Mouse (Mus musculus) forebrain, embryonic 14.5 days (tissue): ENCODE measurements at regions not wholly inside any gene's neighbourhood (a gene's known extent, or its start where the extent isn't known, plus 50 kb on each side); places are given as distances from the start of the nearest gene placed in this dataset.

Experiments used
- ATAC-seq: fragments of 200-750 bp; cut with Nextera tagmentation; 2 replicates; pipeline ENCODE4 v1.8.0; 2017; ENCODE audit warnings: mild to moderate bottlenecking, moderate library complexity
- DNase-seq: peaks from one replicate; pipeline ENCODE4 v3.0.0-alpha.2; 2015; ENCODE audit warnings: low spot score
- H3K27ac ChIP-seq: fragments of 300-500 bp; sonication (generic); 2 replicates; pipeline ENCODE4 v1.5.1; 2014; ENCODE audit warnings: low read depth, mild to moderate bottlenecking, control low read depth, low read length, moderate library complexity
- H3K27me3 ChIP-seq: fragments of 300-500 bp; sonication (generic); replicated peaks from 2 replicates; pipeline ENCODE4 v1.6.1; 2014; ENCODE audit warnings: low read length, control low read depth, mixed read lengths; ENCODE audit not compliant: control insufficient read depth, insufficient read depth
- H3K36me3 ChIP-seq: fragments of 300-500 bp; sonication (generic); 2 replicates; pipeline ENCODE4 v1.6.1; 2014; ENCODE audit warnings: low read length, control low read depth; ENCODE audit not compliant: control insufficient read depth, insufficient read depth
- H3K4me1 ChIP-seq: fragments of 300-500 bp; sonication (generic); 2 replicates; pipeline ENCODE4 v1.6.1; 2014; ENCODE audit warnings: antibody characterized with exemption, low read length, control low read depth; ENCODE audit not compliant: control insufficient read depth, insufficient read depth
- H3K4me2 ChIP-seq: fragments of 300-500 bp; sonication (generic); 2 replicates; pipeline ENCODE4 v1.6.1; 2014; ENCODE audit warnings: mild to moderate bottlenecking, control low read depth, low read length
- H3K4me3 ChIP-seq: fragments of 300-500 bp; sonication (generic); 2 replicates; pipeline ENCODE4 v1.5.1; 2014; ENCODE audit warnings: low read depth, low read length, control low read depth
- H3K9ac ChIP-seq: fragments of 300-500 bp; sonication (generic); 2 replicates; pipeline ENCODE4 v1.6.1; 2014; ENCODE audit warnings: mild to moderate bottlenecking, low read length, control low read depth, moderate library complexity
- H3K9me3 ChIP-seq: fragments of 300-500 bp; sonication (generic); replicated peaks from 2 replicates; pipeline ENCODE4 v1.6.1; 2016; ENCODE audit warnings: low read length, control low read depth, mixed read lengths; ENCODE audit not compliant: control insufficient read depth
- WGBS: fragments of 180-500 bp; shearing (Covaris S2); extraction: QIAGEN DNeasy Blood & Tissue Kit; methylation state at CpG from one replicate; pipeline ENCODE4 v1.1.7; 2014; 5-methylcytosine and 5-hydroxymethylcytosine counted together

DNA sequence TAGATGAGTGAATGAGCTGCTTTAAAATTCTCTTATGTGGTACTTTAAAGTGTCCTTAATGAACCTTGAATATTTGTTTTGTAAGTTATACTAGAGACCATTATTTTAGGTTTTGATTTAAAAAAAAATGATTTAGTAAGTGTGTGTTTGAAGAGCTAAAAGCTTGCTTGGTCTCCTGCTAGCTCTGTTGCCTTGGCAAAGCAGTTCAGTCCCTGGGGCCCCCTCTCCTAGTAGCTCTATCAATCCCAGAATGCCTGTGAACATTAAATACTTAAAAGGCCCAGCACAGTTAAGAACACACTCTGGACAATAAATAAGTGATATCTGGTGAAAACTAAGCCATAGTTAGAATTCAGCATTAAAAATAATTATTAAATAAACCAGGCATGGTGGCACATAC, 138.3 kb upstream of the Abca1 start:
- Histone ChIP-seq H3K9me3 (no peaks in the 10 kb centered on the region), H3K36me3 (no peaks in the 10 kb centered on the region), H3K4me2 (no peak overlapping the region), H3K27ac (no peak overlapping the region), H3K27me3 (no peaks in the 10 kb centered on the region), H3K9ac (no peak overlapping the region), H3K4me3 (no peak overlapping the region), H3K4me1 (no peaks in the 10 kb centered on the region)
- ATAC-seq (no peak), DNase-seq (no peak)

DNA sequence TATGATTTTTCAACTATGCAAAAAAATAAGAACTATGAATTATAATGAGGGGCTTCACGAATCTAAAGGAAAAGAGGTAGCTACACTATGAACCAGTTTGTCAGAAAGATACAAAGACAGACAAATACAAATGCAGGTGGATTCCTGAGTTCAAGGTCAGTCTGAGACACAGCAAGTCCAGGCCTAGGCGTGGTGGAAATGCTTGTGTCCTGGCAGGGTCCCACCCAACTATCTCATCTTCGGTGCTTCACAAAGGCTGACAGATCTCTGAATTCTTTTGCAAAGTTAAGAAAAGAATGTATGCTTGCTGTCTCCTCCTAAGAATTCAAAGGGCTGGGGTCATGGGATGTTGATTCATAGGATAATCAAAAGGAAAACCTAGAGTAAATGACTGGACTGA, 132.9 kb upstream of the Abca1 start:
- H3K27ac ChIP-seq = no peak overlapping the region
- H3K4me1 ChIP-seq = no peaks in the 10 kb centered on the region
- no peaks in the 10 kb centered on the region for H3K9me3 ChIP-seq
- no peak overlapping the region for H3K4me3 ChIP-seq
- no peak overlapping the region for H3K9ac ChIP-seq
- H3K4me2 ChIP-seq = no peak overlapping the region
- ATAC-seq (no peak), DNase-seq (no peak)
- no peaks in the 10 kb centered on the region for H3K27me3 ChIP-seq
- 88% methylated on average over 3 of the region's 3 CpGs for WGBS
- no peaks in the 10 kb centered on the region for H3K36me3 ChIP-seq

DNA sequence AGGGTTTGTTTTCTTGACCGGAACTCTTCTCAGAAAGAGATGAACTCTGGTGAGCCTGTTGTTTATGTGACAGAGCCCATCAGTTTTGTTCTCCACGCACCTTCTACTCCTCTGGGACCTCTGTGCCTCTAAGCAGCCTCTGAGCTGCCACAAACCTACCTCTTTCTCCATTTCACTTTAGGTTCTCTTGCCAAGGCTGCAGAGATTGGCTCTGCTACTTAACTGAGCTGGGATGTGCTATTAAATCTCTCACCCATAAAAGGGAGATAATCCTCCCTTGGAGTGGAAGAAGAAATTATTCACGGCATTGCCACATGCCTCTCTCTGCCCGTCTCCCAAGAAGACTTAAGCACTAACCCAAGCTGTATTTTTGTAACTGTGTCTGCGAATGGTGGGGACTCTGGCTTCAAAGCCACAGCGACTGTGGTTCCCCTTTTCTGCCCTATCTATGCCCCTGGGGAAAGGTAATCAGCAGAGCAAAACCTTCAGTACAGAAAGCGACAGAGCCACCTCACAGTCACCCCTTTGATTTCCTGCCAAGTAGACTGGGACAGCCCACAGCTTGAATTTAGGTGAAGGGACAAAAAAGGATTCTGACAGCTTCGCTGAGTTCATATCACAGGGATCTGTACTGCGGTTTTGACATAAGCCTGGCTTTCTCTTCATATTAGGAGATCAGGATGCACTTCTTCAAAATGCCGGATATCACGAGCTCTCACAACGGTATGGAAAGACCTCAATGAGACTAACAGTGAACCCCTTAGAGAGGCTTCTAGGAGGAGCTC, 118.2 kb upstream of the Abca1 start:
- Histone ChIP-seq H3K9ac (no peak overlapping the region), H3K4me1 (peaks cover 3% of the 10 kb centered on the region; the same call in 1 of the 2 replicates), H3K27ac (no peak overlapping the region), H3K9me3 (no peaks in the 10 kb centered on the region), H3K4me2 (no peak overlapping the region), H3K36me3 (no peaks in the 10 kb centered on the region), H3K27me3 (no peaks in the 10 kb centered on the region), H3K4me3 (no peak overlapping the region)
- DNase-seq = peak; percentile 16
- no peak for ATAC-seq
- 48% methylated on average over 12 of the region's 12 CpGs for WGBS

DNA sequence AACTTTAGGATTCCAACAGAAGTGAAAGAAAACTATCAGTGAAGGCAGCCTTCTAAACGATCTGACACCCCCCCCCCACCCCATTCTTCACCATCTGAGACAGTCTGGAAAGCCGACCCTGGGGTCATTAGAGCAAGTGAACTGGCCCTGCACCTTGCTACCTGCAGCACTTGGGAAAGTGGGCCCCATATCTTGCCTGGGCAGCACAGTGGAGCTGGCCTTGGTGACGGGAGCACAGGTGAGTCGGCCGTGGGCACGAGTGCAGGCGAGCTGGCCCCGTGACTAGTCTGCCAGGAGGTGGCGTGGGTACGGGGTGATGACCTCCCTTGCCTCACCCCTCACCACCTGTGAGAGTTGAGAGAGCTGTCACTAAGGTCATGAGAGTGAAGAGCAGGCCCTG, 110.7 kb upstream of the Abca1 start:
- DNase-seq (no peak), ATAC-seq (no peak)
- Histone ChIP-seq H3K27me3 (no peaks in the 10 kb centered on the region), H3K9ac (no peak overlapping the region), H3K27ac (no peak overlapping the region), H3K4me1 (no peaks in the 10 kb centered on the region), H3K9me3 (no peaks in the 10 kb centered on the region), H3K4me2 (no peak overlapping the region), H3K4me3 (no peak overlapping the region), H3K36me3 (no peaks in the 10 kb centered on the region)
- 85% methylated on average over 10 of the region's 10 CpGs for WGBS

DNA sequence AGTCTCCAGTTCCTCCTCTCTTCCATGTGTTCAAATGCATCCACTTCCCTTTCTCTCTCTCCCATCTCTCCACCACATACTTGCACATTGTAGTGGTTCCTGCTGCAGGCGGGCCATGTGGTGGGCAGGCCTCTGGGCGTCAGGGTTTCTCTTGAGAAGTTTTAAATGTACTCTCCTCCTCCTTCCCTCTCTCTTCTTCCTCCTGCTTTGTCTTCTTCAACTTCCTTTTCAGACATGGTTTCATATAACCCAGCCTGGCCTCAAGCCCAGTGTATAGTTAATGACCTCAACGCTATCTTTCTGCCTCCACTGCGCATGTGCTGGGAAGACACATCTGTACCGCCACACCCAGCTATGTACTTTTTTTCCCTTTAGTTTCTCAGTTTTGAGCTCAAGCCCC, 110.3 kb upstream of the Abca1 start:
- no peaks in the 10 kb centered on the region for H3K36me3 ChIP-seq
- 92% methylated on average over 5 of the region's 5 CpGs for WGBS
- H3K9me3 ChIP-seq = no peaks in the 10 kb centered on the region
- ATAC-seq (no peak), DNase-seq (no peak)
- H3K4me3 ChIP-seq = no peak overlapping the region
- no peaks in the 10 kb centered on the region for H3K4me1 ChIP-seq
- no peaks in the 10 kb centered on the region for H3K27me3 ChIP-seq
- H3K27ac ChIP-seq = no peak overlapping the region
- no peak overlapping the region for H3K9ac ChIP-seq
- no peak overlapping the region for H3K4me2 ChIP-seq

DNA sequence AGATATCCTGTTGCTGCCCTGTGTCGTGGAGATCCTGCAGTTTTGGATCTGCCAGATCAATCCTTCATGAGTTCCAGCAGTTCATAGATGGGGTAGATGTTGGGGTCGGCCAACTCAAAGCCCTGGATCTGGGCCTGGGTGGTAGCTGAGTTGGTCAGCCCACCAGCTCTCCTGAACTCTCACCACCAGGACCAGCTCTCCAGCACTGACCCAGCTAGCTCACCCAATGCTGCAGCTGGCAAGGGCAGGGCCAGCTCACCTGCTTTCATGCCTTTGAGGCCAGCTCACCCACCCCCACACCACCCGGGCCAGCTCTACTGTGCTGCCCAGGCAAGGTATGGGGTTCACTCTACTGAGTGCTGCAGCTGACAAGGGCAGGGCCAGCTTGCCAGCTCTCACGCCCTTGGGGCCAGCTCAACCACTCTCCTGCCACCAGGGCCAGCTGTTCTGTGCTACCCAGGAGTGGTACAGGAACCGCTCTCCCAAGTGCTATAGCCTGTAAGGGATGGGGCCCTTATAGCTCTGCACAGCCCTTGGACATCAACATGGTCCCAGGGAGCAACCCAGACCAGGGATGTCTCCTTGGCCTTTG, 109.7 kb upstream of the Abca1 start:
- Histone ChIP-seq H3K9ac (no peak overlapping the region), H3K27ac (no peak overlapping the region), H3K4me2 (no peak overlapping the region), H3K4me3 (no peak overlapping the region), H3K36me3 (no peaks in the 10 kb centered on the region), H3K4me1 (peaks cover 3% of the 10 kb centered on the region; the same call in 1 of the 2 replicates), H3K27me3 (no peaks in the 10 kb centered on the region), H3K9me3 (no peaks in the 10 kb centered on the region)
- DNase-seq = no peak
- 93% methylated on average over 5 of the region's 5 CpGs for WGBS
- ATAC-seq = no peak

DNA sequence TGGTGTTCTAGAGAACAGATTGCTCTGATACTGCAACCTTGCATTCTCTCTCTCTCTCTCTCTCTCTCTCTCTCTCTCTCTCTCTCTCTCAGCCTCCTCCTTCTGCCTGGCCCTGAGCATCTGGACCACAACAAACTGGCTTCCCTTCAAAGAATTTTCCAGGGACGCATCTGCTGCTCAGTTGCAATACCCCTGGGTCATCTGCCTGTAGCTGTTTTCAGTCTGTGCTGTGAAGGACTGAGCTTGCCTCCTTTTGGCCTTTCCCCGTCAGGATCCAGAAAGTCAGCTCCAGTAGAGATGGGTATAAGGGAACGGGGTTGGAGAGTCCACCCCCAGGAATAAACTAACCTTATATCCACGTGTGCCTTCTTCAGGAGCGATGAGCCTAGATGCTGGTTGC, 105.2 kb upstream of the Abca1 start:
- no peak overlapping the region for H3K4me2 ChIP-seq
- H3K27me3 ChIP-seq = no peaks in the 10 kb centered on the region
- H3K4me1 ChIP-seq = peaks cover 13% of the 10 kb centered on the region
- DNase-seq (peak; percentile 14), ATAC-seq (no peak)
- 89% methylated on average over 5 of the region's 5 CpGs for WGBS
- H3K9ac ChIP-seq = no peak overlapping the region
- H3K36me3 ChIP-seq = no peaks in the 10 kb centered on the region
- H3K9me3 ChIP-seq = no peaks in the 10 kb centered on the region
- no peak overlapping the region for H3K4me3 ChIP-seq
- no peak overlapping the region for H3K27ac ChIP-seq

DNA sequence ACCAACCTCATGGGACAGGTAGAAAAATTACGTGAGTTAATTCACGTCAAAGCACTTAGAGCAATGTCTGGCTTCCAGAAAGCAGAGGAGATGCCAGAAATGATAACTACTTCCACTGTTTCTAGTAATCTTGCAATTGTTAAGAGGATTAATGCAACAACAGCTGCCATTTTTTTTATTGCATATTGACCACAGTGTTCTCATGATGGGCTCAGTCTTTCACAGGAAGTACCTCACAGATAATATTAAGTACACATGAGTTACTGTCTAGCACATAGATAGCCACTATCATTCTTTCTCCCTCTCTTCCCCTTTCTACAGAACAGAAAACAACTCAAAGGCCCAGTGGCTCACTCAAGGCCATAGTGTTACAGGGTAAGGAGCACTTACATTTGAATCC, 104.8 kb upstream of the Abca1 start:
- H3K27ac ChIP-seq = no peak overlapping the region
- no peak overlapping the region for H3K4me3 ChIP-seq
- peaks cover 13% of the 10 kb centered on the region for H3K4me1 ChIP-seq
- no peaks in the 10 kb centered on the region for H3K27me3 ChIP-seq
- no peak overlapping the region for H3K9ac ChIP-seq
- ATAC-seq (no peak), DNase-seq (no peak)
- no peaks in the 10 kb centered on the region for H3K36me3 ChIP-seq
- no peak overlapping the region for H3K4me2 ChIP-seq
- 80% methylated on average over 2 of the region's 2 CpGs for WGBS
- no peaks in the 10 kb centered on the region for H3K9me3 ChIP-seq

DNA sequence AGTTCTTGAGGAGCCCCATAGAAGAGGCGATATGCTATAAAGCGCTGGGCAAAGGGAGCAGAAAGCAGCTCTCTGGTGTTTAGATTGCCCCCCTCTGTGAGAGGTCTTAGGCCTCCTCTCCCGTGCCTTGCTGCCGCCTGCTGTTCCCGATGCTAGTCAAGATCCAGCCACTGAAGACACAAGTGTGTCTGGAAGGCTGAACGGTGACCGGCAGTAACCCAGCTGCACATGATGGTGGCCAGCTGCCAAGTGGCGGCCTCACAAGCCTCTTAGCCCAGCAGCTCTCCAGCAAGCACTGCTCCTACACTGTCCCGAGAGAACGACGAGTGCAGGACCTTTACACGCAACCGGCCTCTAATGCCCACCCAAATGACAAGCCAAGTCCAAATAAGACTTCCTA, 104.1 kb upstream of the Abca1 start:
- peak overlapping the region; percentile 27; the same call in 1 of the 2 replicates for H3K27ac ChIP-seq
- H3K9ac ChIP-seq = peak overlapping the region; percentile 17; the same call in 1 of the 2 replicates
- 46% methylated on average over 13 of the region's 13 CpGs for WGBS
- H3K4me2 ChIP-seq = no peak overlapping the region
- ATAC-seq (peak; percentile 95), DNase-seq (peak; percentile 73)
- no peaks in the 10 kb centered on the region for H3K27me3 ChIP-seq
- H3K36me3 ChIP-seq = no peaks in the 10 kb centered on the region
- no peaks in the 10 kb centered on the region for H3K9me3 ChIP-seq
- no peak overlapping the region for H3K4me3 ChIP-seq
- H3K4me1 ChIP-seq = peaks cover 13% of the 10 kb centered on the region
